Mouse (Mus musculus): ENCODE data around the gene Nckap5. TPM values are rescaled to one million over a fixed set of nuclear protein-coding genes. Genes with fewer than 3 reads are reported as not detected.

The Nckap5 gene
- polyA plus RNA-seq, 1 experiment, result not detected

- Histone ChIP-seq H3K27me3 (ENCODE audit: control insufficient read depth, insufficient read depth, insufficient read length) (no peaks in the 10 kb centered on the region), H3K36me3 (ENCODE audit: control insufficient read depth, insufficient read depth) (no peaks in the 10 kb centered on the region), H3K79me3 (ENCODE audit: low read depth) (no peaks in the 10 kb centered on the region), H3K79me2 (ENCODE audit: control insufficient read depth, insufficient read depth) (no peaks in the 10 kb centered on the region), H3K4me3 (ENCODE audit: insufficient read depth, poor library complexity, severe bottlenecking) (no peak overlapping the region), H3ac (ENCODE audit: control insufficient read depth, insufficient read length, low read depth) (no peak overlapping the region)
- TF ChIP-seq CTCF (IDR thresholded peaks at IDR 0.05; ENCODE audit: control insufficient read depth, insufficient read depth, insufficient read length), result no peak
- TF ChIP-seq MAX (IDR thresholded peaks at IDR 0.05), result no peak
- TF ChIP-seq USF1 (IDR thresholded peaks at IDR 0.05; ENCODE audit: low read depth), result no peak
- TF ChIP-seq MYOG (IDR thresholded peaks at IDR 0.05; ENCODE audit: control insufficient read depth, extremely low read depth, insufficient read length), result no peak
- no peak for TF ChIP-seq CEBPB (IDR thresholded peaks at IDR 0.05; ENCODE audit: low read depth)
- no peak for TF ChIP-seq MYOD1 (IDR thresholded peaks at IDR 0.05; ENCODE audit: control insufficient read depth, insufficient read length, low read depth)
- TF ChIP-seq FOSL1 (IDR thresholded peaks at IDR 0.05; ENCODE audit: insufficient read depth, low read length, poor library complexity, severe bottlenecking), result no peak
Observed at GRCm38 (mm10) chr1:126253934-126254333, 576.7 kb downstream of the Nckap5 start.

- Histone ChIP-seq H3ac (ENCODE audit: control insufficient read depth, insufficient read length, low read depth) (no peak overlapping the region), H3K79me2 (ENCODE audit: control insufficient read depth, insufficient read depth) (no peaks in the 10 kb centered on the region), H3K27me3 (ENCODE audit: control insufficient read depth, insufficient read depth, insufficient read length) (no peaks in the 10 kb centered on the region), H3K4me3 (ENCODE audit: insufficient read depth, poor library complexity, severe bottlenecking) (no peak overlapping the region), H3K36me3 (ENCODE audit: control insufficient read depth, insufficient read depth) (no peaks in the 10 kb centered on the region), H3K79me3 (ENCODE audit: low read depth) (no peaks in the 10 kb centered on the region)
- TF ChIP-seq USF1 (IDR thresholded peaks at IDR 0.05; ENCODE audit: low read depth), result no peak
- no peak for TF ChIP-seq CTCF (IDR thresholded peaks at IDR 0.05; ENCODE audit: control insufficient read depth, insufficient read depth, insufficient read length)
- TF ChIP-seq MYOD1 (IDR thresholded peaks at IDR 0.05; ENCODE audit: control insufficient read depth, insufficient read length, low read depth), result no peak
- no peak for TF ChIP-seq FOSL1 (IDR thresholded peaks at IDR 0.05; ENCODE audit: insufficient read depth, low read length, poor library complexity, severe bottlenecking)
- TF ChIP-seq CEBPB (IDR thresholded peaks at IDR 0.05; ENCODE audit: low read depth), result no peak
- no peak for TF ChIP-seq MYOG (IDR thresholded peaks at IDR 0.05; ENCODE audit: control insufficient read depth, extremely low read depth, insufficient read length)
- no peak for TF ChIP-seq MAX (IDR thresholded peaks at IDR 0.05)
Observed at GRCm38 (mm10) chr1:126233196-126233595, 597.4 kb downstream of the Nckap5 start.

- TF ChIP-seq FOSL1 (IDR thresholded peaks at IDR 0.05; ENCODE audit: insufficient read depth, low read length, poor library complexity, severe bottlenecking) (no peak), MYOG (IDR thresholded peaks at IDR 0.05; ENCODE audit: control insufficient read depth, extremely low read depth, insufficient read length) (no peak), CTCF (IDR thresholded peaks at IDR 0.05; ENCODE audit: control insufficient read depth, insufficient read depth, insufficient read length) (no peak)
- Histone ChIP-seq H3K79me3 (ENCODE audit: low read depth) (no peaks in the 10 kb centered on the region), H3K79me2 (ENCODE audit: control insufficient read depth, insufficient read depth) (no peaks in the 10 kb centered on the region), H3K36me3 (ENCODE audit: control insufficient read depth, insufficient read depth) (no peaks in the 10 kb centered on the region), H3ac (ENCODE audit: control insufficient read depth, insufficient read length, low read depth) (no peak overlapping the region), H3K4me3 (ENCODE audit: insufficient read depth, poor library complexity, severe bottlenecking) (no peak overlapping the region), H3K27me3 (ENCODE audit: control insufficient read depth, insufficient read depth, insufficient read length) (no peaks in the 10 kb centered on the region)
Observed at GRCm38 (mm10) chr1:126231199-126231598, 599.4 kb downstream of the Nckap5 start.

- no peaks in the 10 kb centered on the region for H3K27me3 ChIP-seq (ENCODE audit: control insufficient read depth, insufficient read depth, insufficient read length)
- no peaks in the 10 kb centered on the region for H3K79me2 ChIP-seq (ENCODE audit: control insufficient read depth, insufficient read depth)
- no peak overlapping the region for H3ac ChIP-seq (ENCODE audit: control insufficient read depth, insufficient read length, low read depth)
- H3K36me3 ChIP-seq (ENCODE audit: control insufficient read depth, insufficient read depth), result no peaks in the 10 kb centered on the region
- no peak overlapping the region for H3K4me3 ChIP-seq (ENCODE audit: insufficient read depth, poor library complexity, severe bottlenecking)
- H3K79me3 ChIP-seq (ENCODE audit: low read depth), result no peaks in the 10 kb centered on the region
- no peak for TF ChIP-seq USF1 (IDR thresholded peaks at IDR 0.05; ENCODE audit: low read depth)
- no peak for TF ChIP-seq MYOG (IDR thresholded peaks at IDR 0.05; ENCODE audit: control insufficient read depth, extremely low read depth, insufficient read length)
- no peak for TF ChIP-seq MAX (IDR thresholded peaks at IDR 0.05)
- no peak for TF ChIP-seq CEBPB (IDR thresholded peaks at IDR 0.05; ENCODE audit: low read depth)
- no peak for TF ChIP-seq FOSL1 (IDR thresholded peaks at IDR 0.05; ENCODE audit: insufficient read depth, low read length, poor library complexity, severe bottlenecking)
- no peak for TF ChIP-seq MYOD1 (IDR thresholded peaks at IDR 0.05; ENCODE audit: control insufficient read depth, insufficient read length, low read depth)
- no peak for TF ChIP-seq CTCF (IDR thresholded peaks at IDR 0.05; ENCODE audit: control insufficient read depth, insufficient read depth, insufficient read length)
Observed at GRCm38 (mm10) chr1:126210212-126210611, 620.4 kb downstream of the Nckap5 start.

GRCm38 (mm10) chr1:126209743-126210142, 620.9 kb downstream of the Nckap5 start:
- no peaks in the 10 kb centered on the region for H3K79me3 ChIP-seq (ENCODE audit: low read depth)
- H3K27me3 ChIP-seq (ENCODE audit: control insufficient read depth, insufficient read depth, insufficient read length), result no peaks in the 10 kb centered on the region
- TF ChIP-seq FOSL1 (IDR thresholded peaks at IDR 0.05; ENCODE audit: insufficient read depth, low read length, poor library complexity, severe bottlenecking) (no peak), MYOG (IDR thresholded peaks at IDR 0.05; ENCODE audit: control insufficient read depth, extremely low read depth, insufficient read length) (no peak), MYOD1 (IDR thresholded peaks at IDR 0.05; ENCODE audit: control insufficient read depth, insufficient read length, low read depth) (no peak), USF1 (IDR thresholded peaks at IDR 0.05; ENCODE audit: low read depth) (no peak), CEBPB (IDR thresholded peaks at IDR 0.05; ENCODE audit: low read depth) (no peak), CTCF (IDR thresholded peaks at IDR 0.05; ENCODE audit: control insufficient read depth, insufficient read depth, insufficient read length) (no peak)
- no peaks in the 10 kb centered on the region for H3K36me3 ChIP-seq (ENCODE audit: control insufficient read depth, insufficient read depth)
- no peak overlapping the region for H3K4me3 ChIP-seq (ENCODE audit: insufficient read depth, poor library complexity, severe bottlenecking)
- H3K79me2 ChIP-seq (ENCODE audit: control insufficient read depth, insufficient read depth), result no peaks in the 10 kb centered on the region
- no peak overlapping the region for H3ac ChIP-seq (ENCODE audit: control insufficient read depth, insufficient read length, low read depth)

- H3K4me3 ChIP-seq (ENCODE audit: insufficient read depth, poor library complexity, severe bottlenecking), result no peak overlapping the region
- no peaks in the 10 kb centered on the region for H3K27me3 ChIP-seq (ENCODE audit: control insufficient read depth, insufficient read depth, insufficient read length)
- no peaks in the 10 kb centered on the region for H3K79me2 ChIP-seq (ENCODE audit: control insufficient read depth, insufficient read depth)
- no peak for TF ChIP-seq MYOG (IDR thresholded peaks at IDR 0.05; ENCODE audit: control insufficient read depth, extremely low read depth, insufficient read length)
- TF ChIP-seq MAX (IDR thresholded peaks at IDR 0.05), result no peak
- no peak for TF ChIP-seq MYOD1 (IDR thresholded peaks at IDR 0.05; ENCODE audit: control insufficient read depth, insufficient read length, low read depth)
- no peak for TF ChIP-seq USF1 (IDR thresholded peaks at IDR 0.05; ENCODE audit: low read depth)
- no peak for TF ChIP-seq CTCF (IDR thresholded peaks at IDR 0.05; ENCODE audit: control insufficient read depth, insufficient read depth, insufficient read length)
- TF ChIP-seq FOSL1 (IDR thresholded peaks at IDR 0.05; ENCODE audit: insufficient read depth, low read length, poor library complexity, severe bottlenecking), result no peak
- TF ChIP-seq CEBPB (IDR thresholded peaks at IDR 0.05; ENCODE audit: low read depth), result no peak
- no peaks in the 10 kb centered on the region for H3K36me3 ChIP-seq (ENCODE audit: control insufficient read depth, insufficient read depth)
- H3K79me3 ChIP-seq (ENCODE audit: low read depth), result no peaks in the 10 kb centered on the region
- no peak overlapping the region for H3ac ChIP-seq (ENCODE audit: control insufficient read depth, insufficient read length, low read depth)
Observed at GRCm38 (mm10) chr1:126209131-126209530, 621.5 kb downstream of the Nckap5 start.

All from C2C12 (cell line).